Mouse (Mus musculus) embryonic fibroblast, embryonic 13.5 days (primary cell): ENCODE measurements at regions not wholly inside any gene's neighbourhood (a gene's known extent, or its start where the extent isn't known, plus 50 kb on each side); places are given as distances from the start of the nearest gene placed in this dataset.

Experiments used
- CTCF ChIP-seq: IDR thresholded peaks from 2 replicates; pipeline ENCODE4 v1.5.1; 2011; ENCODE audit warnings: mild to moderate bottlenecking, control low read depth, low read length, moderate library complexity, borderline replicate concordance; ENCODE audit not compliant: insufficient read depth
- POLR2A ChIP-seq: IDR thresholded peaks from 2 replicates; pipeline ENCODE4 v1.6.1; 2011; ENCODE audit warnings: low read depth, mild to moderate bottlenecking, control low read depth, low read length, moderate library complexity

DNA sequence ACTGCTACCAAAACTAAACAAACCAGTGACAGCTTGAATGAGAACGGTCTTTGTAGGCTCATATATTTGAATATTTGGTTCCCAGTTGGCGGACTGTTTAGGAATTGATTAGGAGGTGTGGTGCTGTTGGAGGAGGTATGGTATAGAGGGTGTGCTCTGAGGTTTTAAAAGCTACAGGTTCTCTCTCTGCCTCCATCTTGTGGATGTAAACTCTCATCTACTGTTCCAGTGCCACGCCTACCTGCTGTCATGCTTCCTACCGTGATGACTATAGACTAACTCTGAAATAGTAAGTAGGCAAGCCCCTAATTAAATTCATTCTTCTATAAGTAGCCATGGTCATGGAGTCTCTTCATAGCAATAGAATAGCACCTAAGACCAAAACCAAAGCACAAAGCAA, 181.2 kb upstream of the Nrip1 start:
- TF ChIP-seq CTCF, result no peak
- no peak for TF ChIP-seq POLR2A
